Mouse (Mus musculus) lung, postnatal 25 days (tissue): Measurements from ENCODE around the gene Tor1aip2.

Experiments
- DNase-seq: peaks from one replicate; pipeline ENCODE4 v3.0.0; 2022; ENCODE audit warnings: low spot score

Tor1aip2 gene

DNA sequence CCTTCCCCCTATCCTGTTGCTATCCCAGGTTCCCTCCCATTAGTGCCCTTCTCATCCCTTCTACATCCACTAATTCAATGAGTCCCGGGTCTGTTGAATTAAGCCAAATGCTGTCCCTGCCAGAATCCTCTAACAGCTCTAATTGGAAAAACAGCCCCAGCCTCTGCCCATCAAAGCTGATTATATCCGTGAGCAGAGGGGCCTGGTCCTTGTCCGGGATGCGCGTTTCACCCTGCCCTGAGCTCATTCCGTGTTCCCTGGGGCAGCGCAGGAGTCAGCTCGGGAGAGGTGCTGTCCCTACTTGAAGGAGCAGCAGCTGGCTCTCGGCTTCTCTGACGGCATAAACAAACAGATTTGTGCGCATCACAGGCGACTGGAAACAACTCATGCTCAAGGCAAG is 76.5 kb downstream of the Tor1aip2 start:
- no peak for DNase-seq

DNA sequence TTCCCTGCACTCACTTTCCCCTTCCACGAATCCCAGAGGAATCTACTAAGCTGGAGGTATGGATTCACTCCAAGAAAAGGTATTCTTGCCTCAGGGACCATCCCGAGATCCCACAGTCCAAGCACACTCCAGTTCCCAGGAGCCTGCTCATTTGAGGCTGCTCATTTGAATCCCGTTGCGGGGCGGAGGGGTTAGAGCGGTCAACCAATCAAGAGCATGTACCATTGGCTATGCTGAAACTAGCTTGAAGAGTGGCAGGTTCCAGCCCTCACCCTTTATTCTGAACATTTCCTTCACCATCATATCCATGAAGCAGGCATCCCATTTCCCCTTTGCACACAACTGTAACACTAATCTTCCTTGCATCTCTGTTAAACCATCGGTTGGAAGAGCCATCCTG is 76.9 kb downstream of the Tor1aip2 start:
- no peak for DNase-seq

DNA sequence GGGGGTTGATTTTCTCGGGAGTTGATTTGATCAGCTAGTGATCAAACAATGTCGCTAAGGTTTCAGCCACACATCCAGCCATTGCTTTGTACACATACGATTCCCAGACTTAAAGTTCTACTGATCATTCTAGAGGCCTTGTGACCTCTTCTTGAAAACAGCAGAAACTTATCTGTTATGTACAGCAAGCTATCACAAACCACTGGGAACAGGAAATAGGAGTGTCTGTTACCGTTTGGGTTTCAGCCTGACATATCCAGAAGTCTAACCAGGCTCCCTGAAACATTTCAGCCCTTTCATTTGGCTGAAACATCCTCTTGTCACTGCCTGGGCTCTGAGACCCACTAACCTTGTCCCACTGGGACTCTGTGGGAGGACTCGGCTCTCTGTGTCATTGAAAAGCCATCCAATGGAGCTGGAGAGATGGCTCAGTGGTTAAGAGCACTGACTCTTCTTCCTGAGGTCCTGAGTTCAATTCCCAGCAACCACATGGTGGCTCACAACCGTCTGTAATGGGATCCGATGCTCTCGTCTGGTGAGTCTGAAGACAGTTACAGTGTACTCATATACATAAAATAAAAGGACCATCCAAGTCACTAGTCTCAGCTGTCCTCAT is 78.8 kb downstream of the Tor1aip2 start:
- DNase-seq: no peak

DNA sequence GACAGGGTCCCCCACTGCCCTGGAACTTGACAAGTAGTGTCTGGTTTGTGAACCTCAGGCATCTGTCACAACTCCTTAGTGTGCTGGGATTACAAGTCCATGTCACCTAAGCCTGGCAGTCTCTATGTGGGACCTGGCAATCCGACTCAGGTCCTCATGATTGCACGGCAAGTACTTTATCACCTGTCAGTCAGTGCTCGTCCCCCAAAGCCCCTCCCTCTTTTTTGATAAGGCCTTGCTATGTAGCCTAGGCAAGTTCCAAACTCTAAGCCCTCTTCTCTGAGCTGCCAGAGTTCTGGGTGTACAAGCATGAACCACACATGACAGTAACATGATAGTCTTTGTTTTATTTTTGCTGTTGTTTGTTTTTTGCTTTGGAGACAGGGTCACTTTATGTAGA is 81.6 kb downstream of the Tor1aip2 start:
- no peak for DNase-seq
